Mouse (Mus musculus) kidney, adult 8-10 months (tissue): ENCODE results near the gene Ascc1.
"Not testable (repeated sequence)": the region's sequence is repeated elsewhere in the genome, so short reads cannot be mapped to it uniquely, and the experiment has no call there.

Experiments used
- DNase-seq, 2 experiments: peaks; one replicate each; pipeline ENCODE4 v3.0.0; 2022

Gene Ascc1

GRCm38 (mm10) chr10:60118464-60118863 is 115.9 kb downstream of the Ascc1 start:
- DNase-seq, result no peak

GRCm38 (mm10) chr10:60120630-60121029 is 118.0 kb downstream of the Ascc1 start:
- no peak for DNase-seq

- DNase-seq, result no peak
Observed at GRCm38 (mm10) chr10:60124078-60124477, 121.5 kb downstream of the Ascc1 start.

GRCm38 (mm10) chr10:60125529-60126327 is 123.1 kb downstream of the Ascc1 start:
- no peak for DNase-seq

GRCm38 (mm10) chr10:60128287-60128686 is 125.7 kb downstream of the Ascc1 start:
- DNase-seq, result no peak

- DNase-seq, result no peak
Observed at GRCm38 (mm10) chr10:60130504-60130903, 127.9 kb downstream of the Ascc1 start.

GRCm38 (mm10) chr10:60133501-60133900 is 130.9 kb downstream of the Ascc1 start:
- DNase-seq, result no peak

- no peak for DNase-seq
Observed at GRCm38 (mm10) chr10:60134201-60134600, 131.6 kb downstream of the Ascc1 start.

- not testable (repeated sequence) for DNase-seq
Observed at GRCm38 (mm10) chr10:60136010-60136409, 133.4 kb downstream of the Ascc1 start.

GRCm38 (mm10) chr10:60136935-60137334 is 134.3 kb downstream of the Ascc1 start:
- no peak for DNase-seq

- DNase-seq, result no peak
Observed at GRCm38 (mm10) chr10:60138680-60139079, 136.1 kb downstream of the Ascc1 start.

- DNase-seq, result no peak
Observed at GRCm38 (mm10) chr10:60140751-60141150, 138.1 kb downstream of the Ascc1 start.

GRCm38 (mm10) chr10:60141656-60142160 is 139.1 kb downstream of the Ascc1 start:
- no peak for DNase-seq

- not testable (repeated sequence) for DNase-seq
Observed at GRCm38 (mm10) chr10:60147510-60148047, 145.0 kb downstream of the Ascc1 start.

- DNase-seq, result peak; percentile 48 to 83
Observed at GRCm38 (mm10) chr10:60148087-60148486, 145.5 kb downstream of the Ascc1 start.
